Mouse (Mus musculus) CD8-positive naive resting alpha-beta T cell, adult 2 months (primary cell): ENCODE results near the gene Grcc10.

Experiments used
- DNase-seq, 2 experiments: peaks; one replicate each; pipeline ENCODE4 v3.0.0; 2022; ENCODE audit warnings: low read depth in 2 of 2, low spot score in 2 of 2

Gene Grcc10

DNA sequence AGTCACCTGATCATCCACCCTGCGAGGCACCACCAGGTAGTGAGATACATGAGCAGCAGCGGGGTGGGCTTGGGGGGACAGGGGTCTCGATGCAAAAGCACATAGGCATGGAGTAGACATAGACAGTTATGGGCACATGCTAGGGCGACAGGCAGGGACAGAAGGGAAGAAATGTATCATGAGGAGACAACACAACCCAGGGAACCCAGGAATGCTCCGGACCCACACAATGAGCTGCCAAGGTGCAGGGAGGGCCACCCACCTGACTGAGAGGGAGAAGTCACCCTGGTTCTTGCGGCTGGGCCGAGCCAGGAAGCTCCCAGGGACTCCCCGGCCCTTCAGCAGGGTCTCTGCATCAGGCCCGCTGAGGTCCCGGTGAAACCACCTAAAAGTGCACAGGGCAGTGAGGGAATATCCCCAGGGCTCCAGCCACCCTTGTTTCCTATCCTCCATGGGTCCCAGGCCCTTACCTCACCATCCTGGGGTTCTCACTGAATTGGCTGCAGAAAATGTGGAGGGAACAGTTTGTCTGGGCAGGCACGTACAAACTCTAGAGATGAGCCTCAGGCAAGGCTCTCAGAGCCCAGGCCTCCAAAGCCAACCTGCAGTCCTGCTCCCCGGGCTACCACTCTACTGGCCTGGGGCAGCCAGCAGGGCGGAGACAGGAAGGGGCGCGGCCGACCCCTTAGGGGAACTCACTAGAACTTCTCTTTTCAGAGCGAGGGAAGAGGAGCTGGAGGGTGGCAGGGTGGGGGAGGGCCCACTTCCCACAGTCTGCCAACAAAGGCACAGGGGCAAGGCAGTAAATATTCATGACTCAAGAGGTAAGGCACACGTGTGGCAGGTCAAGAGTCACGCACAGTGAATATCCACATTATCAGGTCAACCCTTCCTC is 8.5 kb downstream of the Grcc10 start:
- DNase-seq: peak; percentile 48 to 49

DNA sequence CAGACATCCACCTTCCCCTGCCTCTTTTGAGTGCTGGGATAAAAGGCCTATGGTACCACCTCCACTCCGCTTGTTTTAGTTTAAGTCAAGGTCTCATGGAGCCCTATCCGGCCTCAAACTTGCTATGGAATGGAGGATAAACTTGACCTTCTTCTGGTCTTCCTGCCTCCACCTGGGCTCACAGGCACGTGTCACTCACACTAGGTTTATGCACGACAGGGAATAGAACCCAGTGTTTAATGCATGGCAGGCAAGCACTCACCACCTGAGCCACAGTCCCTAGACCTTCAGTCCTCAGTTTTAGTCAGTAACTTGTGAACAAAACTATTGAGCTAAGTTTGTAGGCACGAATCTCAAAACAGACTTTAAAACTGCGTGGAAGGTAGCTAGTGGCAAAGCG is 10.1 kb downstream of the Grcc10 start:
- DNase-seq: no peak

DNA sequence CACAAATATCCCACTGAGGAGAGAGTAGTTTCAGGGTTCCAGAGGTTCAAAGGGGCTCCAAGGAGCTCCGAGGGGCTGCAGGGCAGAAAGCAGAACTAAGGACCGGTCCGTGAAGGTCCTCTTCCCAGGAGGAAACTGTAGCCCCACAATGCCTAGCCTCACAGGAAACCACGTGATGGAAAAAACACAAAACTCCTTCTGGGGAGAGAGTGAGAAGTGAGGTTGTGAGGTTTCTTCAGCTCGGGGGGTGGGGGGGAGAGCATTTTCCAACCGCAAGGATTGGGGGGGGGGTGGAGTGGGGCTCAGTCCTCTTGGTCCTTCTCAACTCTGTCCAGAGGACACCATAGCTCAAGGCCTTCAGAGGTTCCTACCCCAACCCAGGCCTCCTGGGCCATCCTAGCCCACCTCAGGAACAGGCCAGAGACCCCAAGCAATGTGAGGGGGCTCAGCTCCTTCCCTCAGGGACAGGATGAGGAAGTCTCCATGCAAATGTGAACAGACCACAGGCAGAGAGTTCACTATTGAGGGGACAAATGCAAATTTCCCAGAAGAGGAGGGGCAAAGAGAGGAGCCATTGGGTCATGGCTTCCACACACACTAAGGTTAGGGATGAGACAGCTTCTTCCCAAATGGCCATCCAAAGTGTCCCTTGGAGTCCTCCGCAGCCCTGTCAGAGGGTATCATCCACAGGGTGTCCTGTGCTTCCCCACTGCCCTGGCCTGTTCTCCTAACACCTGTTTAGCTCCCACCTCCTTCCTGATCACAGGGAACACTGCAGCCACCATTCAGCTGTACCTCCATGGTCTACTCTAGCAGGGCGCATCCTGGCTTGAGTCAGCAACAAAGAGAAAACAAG is 11.1 kb downstream of the Grcc10 start:
- no peak for DNase-seq

DNA sequence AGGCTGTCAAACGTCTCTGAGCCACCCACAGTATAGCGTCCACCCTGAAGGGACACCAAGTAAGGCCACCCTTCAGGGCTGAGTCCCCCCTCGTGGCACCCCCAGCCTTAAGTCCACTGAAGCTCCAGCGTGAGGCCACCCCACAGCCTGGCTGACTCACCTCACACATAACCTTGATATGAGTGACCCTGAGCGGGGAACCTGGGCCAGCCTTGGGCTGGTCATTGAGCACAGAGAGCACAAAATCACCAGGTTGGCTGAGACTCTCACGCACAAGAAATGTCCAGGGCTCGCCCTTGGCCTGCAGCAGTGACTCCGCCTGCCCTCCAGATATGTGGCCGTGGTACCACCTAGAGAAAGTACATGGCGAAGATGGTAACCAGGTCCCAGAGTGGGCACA is 12.6 kb downstream of the Grcc10 start:
- DNase-seq: no peak

DNA sequence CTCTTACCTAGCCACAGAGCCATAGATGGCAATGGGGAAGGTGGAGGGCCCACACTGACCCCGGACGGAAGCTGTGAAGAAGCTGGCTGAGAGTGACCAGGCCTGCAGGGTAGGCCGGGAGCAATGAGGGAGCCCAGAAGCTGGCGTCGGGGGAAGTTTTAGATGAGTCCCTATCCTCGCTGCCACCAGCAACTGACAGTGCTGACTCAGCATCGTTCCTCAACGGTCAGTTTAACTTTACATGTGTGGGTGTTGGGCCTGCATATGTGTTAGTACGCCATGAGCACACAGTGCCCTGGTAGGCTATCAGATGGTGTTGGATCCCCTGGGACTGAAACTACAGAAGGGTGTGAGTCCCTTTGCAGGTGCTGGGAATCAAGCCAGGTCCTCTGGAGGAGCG is 16.7 kb downstream of the Grcc10 start:
- DNase-seq: no peak

GRCm38 (mm10) chr6:124723541-124723940 is 17.6 kb downstream of the Grcc10 start:
- DNase-seq: no peak

DNA sequence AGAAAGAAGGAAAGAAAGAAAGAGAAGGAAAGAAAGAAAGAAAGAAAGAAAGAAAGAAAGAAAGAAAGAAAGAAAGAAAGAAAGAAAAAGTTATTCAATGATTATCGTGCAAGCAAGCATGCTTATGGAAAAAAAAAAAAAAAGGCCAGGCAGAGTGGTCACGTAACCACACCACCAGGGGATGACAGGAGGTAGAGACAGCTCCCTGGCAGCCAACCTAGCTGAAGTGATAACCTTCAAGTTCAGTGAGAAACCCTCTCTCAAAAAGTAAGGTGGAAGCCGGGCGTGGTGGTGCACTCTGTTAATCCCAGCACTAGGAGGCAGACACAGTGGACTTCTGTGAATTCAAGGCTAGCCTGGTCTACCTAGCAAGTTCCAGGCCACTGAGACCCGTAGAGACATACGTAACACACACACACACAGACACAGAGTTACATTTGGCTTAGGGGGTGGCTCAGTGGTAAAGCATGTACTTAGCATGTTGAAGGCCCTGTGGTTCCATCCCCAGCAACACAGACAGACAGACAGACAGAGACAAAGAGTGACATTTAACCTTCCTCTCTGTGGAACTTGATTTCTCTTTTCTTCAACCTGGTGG is 18.2 kb downstream of the Grcc10 start:
- no peak for DNase-seq

GRCm38 (mm10) chr6:124720904-124721303 is 20.3 kb downstream of the Grcc10 start:
- no peak for DNase-seq

- no peak for DNase-seq
Measured at GRCm38 (mm10) chr6:124719354-124719978, 21.7 kb downstream of the Grcc10 start.

GRCm38 (mm10) chr6:124718703-124719102 is 22.5 kb downstream of the Grcc10 start:
- no peak for DNase-seq

DNA sequence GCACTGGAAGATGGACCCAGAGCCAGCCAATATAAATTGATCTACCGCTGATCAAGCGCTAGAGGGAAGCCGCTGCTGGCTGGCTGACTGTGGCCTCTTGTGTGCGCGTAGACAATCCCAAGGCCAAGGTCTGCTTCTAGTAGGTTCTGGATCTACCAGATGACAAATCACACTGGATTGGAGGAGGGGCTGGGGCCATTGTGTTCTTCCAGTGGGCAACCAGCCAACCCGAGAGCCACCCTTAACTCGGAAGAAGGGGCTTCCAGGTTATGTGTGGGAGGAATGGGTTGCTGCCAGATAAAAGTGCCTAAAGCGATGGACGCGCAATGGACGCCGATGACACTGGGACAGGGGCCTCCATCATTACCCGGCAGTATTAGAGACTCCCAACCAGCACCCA is 23.2 kb downstream of the Grcc10 start:
- no peak for DNase-seq

- DNase-seq: no peak
Measured at GRCm38 (mm10) chr6:124716864-124717490, 24.2 kb downstream of the Grcc10 start.

GRCm38 (mm10) chr6:124712918-124713317 is 28.3 kb downstream of the Grcc10 start:
- no peak for DNase-seq

DNA sequence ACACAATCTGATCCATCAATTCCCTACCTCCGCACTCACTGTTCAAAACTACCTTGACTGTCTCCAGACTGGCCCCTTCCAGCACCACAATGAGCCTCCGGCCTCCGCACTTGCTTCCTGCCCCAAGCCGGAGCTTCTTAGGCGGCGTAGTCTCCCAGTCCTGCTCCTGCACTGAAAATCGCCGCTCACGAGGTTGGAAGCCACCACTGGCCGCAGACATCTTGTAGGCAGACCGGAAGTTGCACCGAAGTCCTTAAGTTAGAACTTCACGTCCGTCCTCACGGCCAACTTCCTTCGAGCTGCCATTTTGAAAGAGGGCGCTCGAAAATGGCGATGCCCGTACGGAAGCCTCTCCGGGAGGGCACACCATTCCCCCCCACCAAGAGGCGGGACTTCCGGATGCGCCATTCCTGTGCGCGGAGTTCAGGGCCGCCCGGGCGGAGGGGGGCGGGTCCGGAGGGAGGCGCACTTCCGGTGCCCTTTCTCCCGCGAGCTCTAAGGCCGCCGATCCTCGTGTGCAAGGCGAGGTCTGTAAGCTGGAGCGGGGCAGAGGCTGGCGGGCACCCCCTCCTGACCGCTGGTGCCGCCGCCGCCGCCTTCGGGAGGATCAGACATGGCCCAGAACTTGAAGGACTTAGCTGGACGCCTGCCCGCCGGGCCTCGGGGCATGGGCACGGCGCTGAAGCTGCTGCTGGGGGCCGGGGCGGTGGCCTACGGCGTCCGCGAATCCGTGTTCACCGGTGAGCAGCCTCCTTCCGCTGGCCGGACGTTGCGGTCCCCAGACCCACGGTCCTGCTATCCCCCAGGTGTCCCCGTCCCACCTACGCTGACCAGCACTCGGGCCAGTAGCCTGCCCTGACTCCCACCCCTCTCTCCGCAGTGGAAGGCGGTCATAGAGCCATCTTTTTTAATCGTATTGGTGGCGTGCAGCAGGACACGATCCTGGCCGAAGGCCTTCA is 29.1 kb downstream of the Grcc10 start, which contains the start of the genes Emg1 and Phb2:
Emg1 (minus strand) TSS at position 355 of the 959 bp plus-strand sequence.
Phb2 (plus strand) TSS at position 513 of the 959 bp plus-strand sequence.
- peak; percentile 96 to 98 for DNase-seq

GRCm38 (mm10) chr6:124708289-124708889 is 32.8 kb downstream of the Grcc10 start:
- DNase-seq: no peak

DNA sequence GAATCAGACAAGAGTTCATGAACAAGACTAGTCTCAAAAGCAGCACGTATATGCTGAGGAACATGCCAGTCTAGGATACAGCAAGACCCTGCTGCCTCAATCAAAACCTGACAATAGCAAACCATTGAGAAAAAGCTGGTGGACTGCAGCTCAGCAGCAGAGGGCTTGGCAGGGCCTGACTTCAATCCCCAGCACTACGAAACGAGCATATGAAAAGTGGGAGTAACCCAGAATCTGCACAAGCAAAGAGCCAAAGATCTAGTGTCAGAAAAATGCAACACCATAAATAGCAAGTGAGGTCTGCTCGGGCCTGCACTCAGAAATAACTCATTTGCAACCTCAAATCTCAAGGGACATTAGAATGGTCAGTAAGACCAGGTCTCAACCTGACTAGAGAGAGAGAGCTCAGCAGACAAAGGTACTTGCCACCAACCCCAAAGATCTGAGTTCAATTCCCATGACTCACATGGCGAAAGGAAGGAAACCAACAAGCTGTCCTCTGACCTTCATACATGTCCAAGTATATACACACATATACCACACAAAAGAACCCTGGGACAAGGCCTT is 35.0 kb downstream of the Grcc10 start:
- no peak for DNase-seq

- DNase-seq: no peak
Measured at GRCm38 (mm10) chr6:124704417-124704816, 36.8 kb downstream of the Grcc10 start.

DNA sequence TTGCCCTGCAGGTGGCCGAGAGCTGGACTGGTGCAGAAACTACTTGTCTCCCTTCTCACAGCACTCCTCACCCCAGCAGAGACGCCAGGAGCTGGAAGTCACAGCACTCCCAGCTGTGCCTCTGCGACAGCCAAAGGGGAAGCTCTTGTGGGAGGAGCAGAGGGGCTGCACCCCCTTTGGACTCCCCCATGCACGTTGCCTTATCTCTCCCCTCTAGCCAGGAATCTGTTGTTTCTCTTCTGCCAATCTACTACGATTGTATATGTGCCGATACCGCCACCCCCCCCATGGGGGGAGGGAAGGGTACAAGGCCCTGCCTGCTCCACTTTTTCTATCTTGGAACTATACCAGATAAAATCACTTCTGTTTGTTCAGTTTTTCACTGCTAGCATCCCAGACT is 37.4 kb downstream of the Grcc10 start:
- no peak for DNase-seq

GRCm38 (mm10) chr6:124702784-124703103 is 38.4 kb downstream of the Grcc10 start:
- peak; percentile 70 to 83 for DNase-seq
